Mouse (Mus musculus): Measurements from ENCODE around the gene Bahd1. TPM values are rescaled to one million over a fixed set of nuclear protein-coding genes. Genes with fewer than 3 reads are reported as not detected.

Gene Bahd1
- polyA plus RNA-seq, 1 experiment: 25.4 TPM

DNA sequence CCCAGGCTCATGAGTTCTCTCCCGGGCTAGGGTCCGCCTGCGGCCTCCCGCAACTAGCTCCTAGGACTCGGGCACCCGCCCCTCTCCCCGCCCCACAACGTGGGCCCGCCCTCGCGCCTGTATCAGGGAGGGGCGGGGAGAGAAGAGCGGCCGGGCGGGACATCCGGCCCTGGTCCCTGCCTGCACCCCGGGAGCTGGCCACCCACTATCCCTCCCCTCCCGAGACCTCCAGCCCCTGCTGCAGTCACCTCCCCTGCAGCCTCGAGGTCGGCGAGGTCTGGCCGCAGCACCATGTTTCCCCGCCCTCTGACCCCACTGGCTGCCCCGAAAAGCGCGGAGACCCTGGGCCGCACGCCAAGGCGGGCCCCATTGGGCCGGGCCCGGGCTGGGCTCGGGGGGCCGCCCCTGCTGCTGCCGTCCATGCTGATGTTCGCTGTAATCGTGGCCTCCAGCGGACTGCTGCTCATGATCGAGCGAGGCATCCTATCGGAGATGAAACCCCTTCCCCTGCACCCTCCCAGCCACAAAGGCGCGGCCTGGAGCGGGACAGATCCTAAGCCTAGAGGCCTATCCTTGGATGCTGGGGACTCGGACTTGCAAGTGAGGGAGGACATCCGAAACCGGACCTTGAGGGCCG, 26.3 kb downstream of the Bahd1 start, which contains the start of gene Chst14:
Chst14 (plus strand) TSS at position 136 of the 637 bp plus-strand sequence.
- DNase-seq (ENCODE audit: extremely low spot score in 1 of 2, low spot score in 1 of 2): no peak

DNA sequence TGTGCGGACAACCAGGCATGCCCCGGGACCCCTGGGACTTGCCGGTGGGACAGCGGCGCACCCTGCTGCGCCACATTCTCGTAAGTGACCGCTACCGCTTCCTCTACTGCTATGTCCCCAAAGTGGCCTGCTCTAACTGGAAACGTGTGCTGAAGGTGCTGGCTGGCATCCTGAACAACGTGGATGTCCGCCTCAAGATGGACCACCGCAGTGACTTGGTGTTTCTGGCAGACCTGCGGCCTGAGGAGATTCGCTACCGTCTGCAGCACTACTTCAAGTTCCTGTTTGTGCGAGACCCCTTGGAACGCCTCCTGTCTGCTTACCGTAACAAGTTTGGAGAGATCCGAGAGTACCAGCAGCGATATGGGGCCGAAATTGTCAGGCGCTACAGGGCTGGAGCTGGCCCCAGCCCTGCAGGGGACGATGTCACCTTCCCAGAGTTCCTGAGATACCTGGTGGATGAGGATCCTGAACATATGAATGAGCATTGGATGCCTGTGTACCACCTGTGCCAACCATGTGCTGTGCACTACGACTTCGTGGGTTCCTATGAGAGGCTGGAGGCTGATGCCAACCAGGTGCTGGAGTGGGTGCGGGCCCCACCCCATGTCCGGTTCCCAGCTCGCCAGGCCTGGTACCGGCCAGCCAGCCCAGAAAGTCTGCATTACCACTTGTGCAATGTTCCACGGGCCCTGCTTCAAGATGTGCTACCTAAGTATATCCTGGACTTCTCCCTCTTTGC, 27.0 kb downstream of the Bahd1 start:
- no peak for DNase-seq (ENCODE audit: extremely low spot score in 1 of 2, low spot score in 1 of 2)

DNA sequence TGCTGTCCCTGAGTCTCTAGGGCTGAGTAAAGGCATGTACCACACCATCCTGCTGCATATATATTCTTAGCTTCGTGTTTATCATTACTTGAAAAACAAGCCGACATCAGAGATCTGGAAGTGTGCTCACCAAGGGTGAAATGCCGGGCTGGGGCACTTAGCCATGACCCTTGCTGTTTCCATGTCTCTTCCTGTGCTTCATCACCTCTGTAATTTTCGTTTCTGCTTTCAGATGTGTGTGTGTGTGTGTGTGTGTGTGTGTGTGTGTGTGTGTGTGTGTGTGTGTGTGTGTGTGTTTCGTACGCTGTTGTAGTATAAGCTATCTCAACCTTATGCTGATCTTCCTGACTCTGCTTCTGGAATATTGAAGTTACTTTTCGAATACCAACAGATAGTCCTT, 41.2 kb downstream of the Bahd1 start:
- DNase-seq (ENCODE audit: extremely low spot score in 1 of 2, low spot score in 1 of 2): no peak

DNA sequence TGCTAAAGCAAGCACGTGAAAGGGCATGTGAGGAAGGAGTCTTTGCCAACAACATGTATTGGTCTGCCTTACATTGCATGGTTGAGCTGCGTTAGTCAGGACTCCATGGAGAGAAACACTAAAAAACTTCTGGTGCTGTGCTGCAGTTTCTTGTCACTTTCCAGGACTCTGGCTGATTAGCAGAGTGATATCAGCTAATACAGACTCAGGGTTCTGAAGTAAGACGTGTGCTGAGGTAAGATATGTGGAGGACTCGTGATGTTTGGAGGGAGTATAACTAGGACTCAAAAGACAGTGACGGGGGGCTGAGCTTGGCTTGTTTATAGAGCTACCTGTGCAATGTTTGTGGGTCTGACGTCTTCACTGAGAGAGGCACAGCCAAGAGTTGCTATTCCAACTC, 43.1 kb downstream of the Bahd1 start:
- no peak for DNase-seq (ENCODE audit: extremely low spot score in 1 of 2, low spot score in 1 of 2)

DNA sequence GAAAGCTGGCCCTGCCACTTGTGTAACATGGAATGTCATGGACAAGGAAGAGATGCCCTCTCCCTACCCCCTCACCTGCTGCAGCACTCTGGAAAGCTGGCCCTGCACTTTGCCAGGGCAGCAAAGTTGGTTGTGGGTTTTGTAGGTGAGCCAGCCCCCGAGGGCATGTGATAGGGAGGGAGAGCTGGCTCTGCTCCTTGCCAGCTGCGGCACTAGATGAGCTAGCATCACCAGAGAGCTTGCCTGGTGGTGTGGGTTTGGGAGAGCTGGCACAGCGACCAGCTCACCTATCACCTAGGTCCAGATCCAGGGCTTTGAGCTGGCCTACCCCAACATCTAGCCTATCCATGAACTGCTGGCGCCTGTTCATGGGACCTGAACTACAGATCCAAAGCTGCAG, 48.6 kb downstream of the Bahd1 start:
- DNase-seq (ENCODE audit: extremely low spot score in 1 of 2, low spot score in 1 of 2): no peak

DNA sequence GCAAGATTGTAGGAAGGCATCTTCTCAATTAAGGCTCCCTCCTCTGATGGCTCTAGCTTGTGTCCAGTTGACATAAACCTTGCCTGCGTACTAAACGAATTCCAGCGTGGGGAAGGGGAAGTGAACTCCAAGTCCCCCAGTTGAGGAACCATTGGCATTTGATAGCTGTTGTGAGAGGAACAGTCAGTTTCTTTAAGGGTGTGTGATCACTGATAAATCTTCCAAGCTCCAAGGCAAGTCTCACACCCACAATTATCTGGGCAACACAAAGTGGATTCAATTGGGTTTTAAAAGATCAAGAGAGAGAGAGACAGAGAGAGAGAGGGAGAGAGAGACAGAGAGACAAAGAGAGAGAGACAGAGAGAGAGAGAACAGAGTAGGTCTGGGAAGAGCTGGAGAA, 49.5 kb downstream of the Bahd1 start:
- no peak for DNase-seq (ENCODE audit: extremely low spot score in 1 of 2, low spot score in 1 of 2)

DNA sequence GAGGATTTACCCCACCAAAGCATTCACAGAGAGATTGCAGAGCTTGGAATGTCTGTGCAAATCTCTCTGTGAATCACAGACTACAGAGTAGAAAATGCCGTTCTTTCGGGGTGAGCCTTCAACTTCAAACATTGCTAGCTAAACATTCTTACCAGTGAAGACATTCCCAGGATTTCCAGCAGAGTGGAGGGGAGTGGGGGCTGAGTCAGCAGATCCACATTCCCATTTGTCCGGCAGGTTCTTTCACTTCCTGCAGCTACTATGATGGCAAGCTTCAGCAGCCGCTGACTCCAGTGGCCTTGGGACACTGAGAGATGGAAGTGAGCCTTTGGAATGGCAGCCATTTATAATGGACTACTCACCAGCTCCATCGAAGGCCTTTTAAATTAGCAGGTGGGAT, 56.3 kb downstream of the Bahd1 start:
- DNase-seq (ENCODE audit: extremely low spot score in 1 of 2, low spot score in 1 of 2): no peak

DNA sequence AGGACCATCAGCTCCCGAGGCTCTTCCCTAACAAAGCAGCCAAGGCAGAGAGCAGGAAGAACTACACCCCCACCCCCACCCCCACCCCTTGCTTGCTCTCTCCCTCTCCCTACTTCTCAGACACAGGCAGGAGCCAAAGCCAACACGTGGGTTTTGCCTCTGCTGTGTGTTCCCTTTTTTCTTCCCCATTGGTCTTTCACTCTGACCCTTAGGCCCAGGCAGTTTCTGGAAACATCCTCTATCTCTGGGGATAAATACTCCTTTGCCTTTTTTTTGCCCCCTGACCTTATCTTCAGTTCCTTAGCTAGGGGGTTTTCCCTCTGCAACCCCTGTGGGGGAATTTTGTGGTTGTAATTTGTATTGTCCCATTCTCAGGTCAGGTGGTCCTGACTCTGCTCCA, 59.5 kb downstream of the Bahd1 start:
- no peak for DNase-seq (ENCODE audit: extremely low spot score in 1 of 2, low spot score in 1 of 2)

DNA sequence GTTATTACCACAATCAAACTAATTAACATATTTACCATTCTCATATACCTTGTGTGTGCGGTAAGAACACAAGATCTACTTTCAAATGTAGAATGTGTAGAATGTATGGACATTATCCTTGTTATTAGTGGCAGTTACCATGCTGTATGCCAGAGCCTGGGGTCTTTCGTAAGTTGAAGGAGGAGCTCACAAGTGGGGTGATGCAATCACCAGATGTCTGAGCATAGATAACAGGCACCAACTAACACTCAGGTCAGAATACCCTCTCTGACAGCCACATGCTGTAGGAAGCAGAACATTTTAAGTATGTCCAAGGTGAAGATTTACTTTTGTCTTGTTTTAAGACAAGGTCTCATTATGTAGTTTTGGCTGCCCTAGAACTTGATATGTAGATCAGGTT, 60.2 kb downstream of the Bahd1 start:
- no peak for DNase-seq (ENCODE audit: extremely low spot score in 1 of 2, low spot score in 1 of 2)

DNA sequence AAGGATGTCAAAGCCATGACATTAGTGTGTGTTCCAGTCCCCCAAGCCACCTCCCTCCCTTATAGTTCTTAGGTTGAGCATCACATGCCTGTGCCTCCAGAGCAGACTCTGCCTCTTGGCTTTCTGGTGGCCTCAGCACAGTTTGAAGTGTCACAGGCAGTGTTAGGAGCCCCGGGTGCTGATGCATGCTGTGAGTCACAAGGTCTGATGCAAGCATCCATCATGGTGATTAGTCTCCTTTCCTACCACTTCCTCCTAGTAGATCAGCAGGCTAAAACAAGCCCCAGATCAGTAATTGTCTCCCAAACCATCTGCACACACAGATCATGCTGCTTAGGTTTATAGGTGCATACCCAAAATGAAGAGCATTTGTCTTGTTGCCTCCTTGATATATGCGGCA, 61.4 kb downstream of the Bahd1 start:
- DNase-seq (ENCODE audit: extremely low spot score in 1 of 2, low spot score in 1 of 2): no peak

DNA sequence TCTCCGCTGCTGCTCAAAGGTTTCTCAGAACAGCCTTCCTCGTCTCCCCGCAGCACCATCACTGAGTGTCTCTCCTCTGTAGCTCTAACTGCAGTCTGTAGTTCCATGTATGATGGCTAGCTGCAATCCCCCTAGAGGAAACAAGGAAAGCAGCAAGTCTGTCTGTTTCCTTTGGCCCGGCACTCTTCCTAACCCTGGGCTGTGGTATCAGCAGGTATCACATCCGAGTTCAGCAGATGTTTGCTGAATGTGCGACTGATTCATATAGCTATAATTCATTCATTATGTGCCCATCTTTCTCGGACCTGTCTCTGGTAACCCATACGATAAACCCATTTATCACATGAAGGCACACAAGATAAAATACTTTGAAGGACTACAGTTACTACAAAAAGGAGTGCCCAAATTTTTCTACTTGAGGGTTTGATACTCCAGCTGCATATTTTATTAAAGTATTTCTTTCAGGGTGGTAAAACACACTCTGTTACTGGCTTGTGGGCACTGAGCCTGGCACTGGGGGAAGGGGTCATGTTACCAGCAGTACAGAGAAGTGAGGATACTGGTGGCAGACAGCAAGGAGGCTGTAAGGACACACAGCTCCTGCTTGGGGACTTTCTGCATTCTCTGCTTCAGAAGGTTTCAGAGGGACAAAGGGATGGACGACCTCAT, 63.0 kb downstream of the Bahd1 start:
- no peak for DNase-seq (ENCODE audit: extremely low spot score in 1 of 2, low spot score in 1 of 2)

DNA sequence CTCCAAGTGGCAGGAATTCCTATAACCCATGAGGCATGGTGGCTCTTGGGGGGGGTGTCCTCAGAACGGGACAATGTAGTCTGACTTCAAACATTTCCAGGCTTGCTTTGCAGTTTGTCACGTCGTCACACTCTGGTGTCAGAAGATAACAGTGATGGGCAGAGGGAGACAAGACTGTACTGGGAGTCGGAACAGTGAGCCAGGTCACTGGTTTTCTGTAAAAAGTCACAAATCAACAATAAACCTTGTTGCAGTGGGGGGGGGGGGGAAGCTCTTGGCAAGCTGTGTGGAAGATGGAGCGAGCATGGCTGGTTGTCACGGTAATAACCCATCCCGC, 63.5 kb downstream of the Bahd1 start:
- DNase-seq (ENCODE audit: extremely low spot score in 1 of 2, low spot score in 1 of 2): no peak

DNA sequence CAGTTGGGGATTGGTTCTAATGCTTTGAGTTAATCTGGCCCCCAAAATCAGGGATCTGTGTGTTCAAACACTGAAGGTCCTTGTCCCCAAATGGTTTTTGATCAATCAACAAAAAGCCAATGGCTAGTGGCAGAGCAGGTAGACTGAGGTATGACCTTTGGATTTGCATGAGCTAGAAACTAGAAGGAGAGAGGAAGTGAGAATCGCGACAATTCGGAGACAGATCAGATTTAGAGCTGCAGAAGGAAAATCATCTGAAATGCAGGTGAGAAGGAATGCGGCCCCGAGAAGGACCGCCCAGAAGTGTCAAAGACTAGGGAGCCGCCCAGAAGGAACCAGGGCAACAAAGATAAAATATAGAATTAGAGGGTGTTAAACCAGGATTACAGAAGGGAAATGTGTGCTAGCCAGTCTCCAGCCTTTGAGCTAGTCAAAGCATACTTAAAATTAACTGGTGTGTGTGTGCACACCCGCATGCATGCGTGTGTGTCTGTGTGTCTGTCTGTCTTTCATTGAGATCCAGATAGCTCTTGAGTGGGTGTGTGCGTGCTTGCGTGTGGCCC, 69.5 kb downstream of the Bahd1 start:
- no peak for DNase-seq (ENCODE audit: extremely low spot score in 1 of 2, low spot score in 1 of 2)

DNA sequence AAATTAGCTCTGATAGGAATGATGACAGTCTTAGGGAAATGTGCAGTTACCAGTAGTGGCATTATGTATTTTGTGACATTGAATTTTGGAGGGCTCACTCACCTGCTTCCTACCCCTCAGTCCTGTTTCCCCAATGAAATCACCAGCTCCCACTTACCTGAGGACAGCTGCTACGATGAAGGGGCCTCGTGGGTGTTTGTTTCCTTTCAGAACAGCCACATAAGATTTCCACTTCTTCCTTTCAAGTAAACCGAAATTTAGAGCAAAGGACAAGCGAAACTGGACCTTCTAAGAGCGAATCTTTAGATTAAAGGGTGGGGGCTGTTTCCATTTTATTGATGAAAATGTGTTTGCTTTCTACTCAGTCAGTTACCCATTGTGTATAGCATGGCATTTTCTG, 71.9 kb downstream of the Bahd1 start:
- no peak for DNase-seq (ENCODE audit: extremely low spot score in 1 of 2, low spot score in 1 of 2)

DNA sequence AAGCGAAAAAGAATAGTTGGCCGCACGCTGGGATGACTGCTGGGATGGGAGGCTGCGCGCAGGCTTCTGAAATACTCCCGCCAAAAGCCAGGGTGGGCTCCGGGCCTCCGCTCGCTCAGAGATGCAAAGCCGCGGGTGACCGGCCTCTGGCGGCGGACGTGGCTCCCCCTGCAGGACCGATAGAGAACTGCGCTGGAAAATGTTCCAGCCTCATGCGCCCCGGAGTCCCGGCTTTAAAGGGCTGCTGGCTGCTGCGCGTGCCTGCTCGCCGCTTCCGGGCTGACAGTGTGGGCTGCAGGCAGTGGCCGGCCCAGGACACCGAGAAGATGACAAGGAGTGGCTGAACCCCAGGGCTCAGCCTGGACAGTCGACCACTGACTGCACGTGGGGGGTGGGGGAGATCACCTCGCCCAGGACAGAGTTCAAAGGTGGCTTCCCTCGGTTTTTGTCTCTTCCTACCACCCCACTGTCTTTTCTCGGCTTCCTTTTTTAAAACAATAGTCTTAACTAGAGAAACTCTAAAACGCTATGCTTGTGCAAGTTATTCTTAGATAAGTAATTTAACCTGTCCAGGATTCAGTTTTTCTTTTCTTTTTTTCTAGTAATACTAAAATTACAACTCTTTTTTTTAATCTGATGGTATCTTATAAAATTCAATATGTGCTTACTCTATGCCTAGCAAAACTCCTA, 72.7 kb downstream of the Bahd1 start:
- DNase-seq (ENCODE audit: extremely low spot score in 1 of 2, low spot score in 1 of 2): peak; percentile 55 to 90

Other genes starting within 250 kb of the Bahd1 start
- gene Pak6, start 237.1 kb upstream of the Bahd1 start, polyA plus RNA-seq (2012; rRNA removed): 58.0 and 60.0 TPM in 2 replicates
- 24.2 and 24.3 TPM in 2 replicates for gene Ankrd63, start 196.4 kb upstream of the Bahd1 start, polyA plus RNA-seq (2012; rRNA removed)
- gene Plcb2, start 171.9 kb upstream of the Bahd1 start, polyA plus RNA-seq (2012; rRNA removed): 3.1 and 3.5 TPM in 2 replicates
- gene Inafm2, start 154.6 kb upstream of the Bahd1 start, polyA plus RNA-seq (2012; rRNA removed): 30.1 and 31.1 TPM in 2 replicates
- gene Ccdc9b, start 137.7 kb upstream of the Bahd1 start, polyA plus RNA-seq (2012; rRNA removed): 6.5 and 7.4 TPM in 2 replicates
- not detected in 2 replicates for gene Phgr1, start 127.6 kb upstream of the Bahd1 start, polyA plus RNA-seq (2012; rRNA removed)
- gene Disp2, start 120.7 kb upstream of the Bahd1 start, polyA plus RNA-seq (2012; rRNA removed): 114 and 125 TPM in 2 replicates
- gene Knstrn, start 86.4 kb upstream of the Bahd1 start, polyA plus RNA-seq (2012; rRNA removed): 2.9 and 3.2 TPM in 2 replicates
- gene Ivd, start 38.4 kb upstream of the Bahd1 start, polyA plus RNA-seq (2012; rRNA removed): 126 and 131 TPM in 2 replicates
- 3.2 and 3.3 TPM in 2 replicates for gene Chst14, start 26.1 kb downstream of the Bahd1 start, polyA plus RNA-seq (2012; rRNA removed)
- 42.7 and 44.2 TPM in 2 replicates for gene Ccdc32, start 129.0 kb downstream of the Bahd1 start, polyA plus RNA-seq (2012; rRNA removed)
- gene Rpusd2, start 134.4 kb downstream of the Bahd1 start, polyA plus RNA-seq (2012; rRNA removed): 4.8 and 6.2 TPM in 2 replicates
- 0.04 and 0.06 TPM in 2 replicates for gene Knl1, start 146.7 kb downstream of the Bahd1 start, polyA plus RNA-seq (2012; rRNA removed)
- gene Rad51, start 212.4 kb downstream of the Bahd1 start, polyA plus RNA-seq (2012; rRNA removed): 0.84 and 1.4 TPM in 2 replicates